Mouse (Mus musculus): Measurements from ENCODE around the gene Hmga1. TPM values are rescaled to one million over a fixed set of nuclear protein-coding genes. Genes with fewer than 3 reads are reported as not detected.

Gene Hmga1
- total RNA-seq, 2 experiments from 2014 or later: 29.6 to 63.4 TPM

DNA sequence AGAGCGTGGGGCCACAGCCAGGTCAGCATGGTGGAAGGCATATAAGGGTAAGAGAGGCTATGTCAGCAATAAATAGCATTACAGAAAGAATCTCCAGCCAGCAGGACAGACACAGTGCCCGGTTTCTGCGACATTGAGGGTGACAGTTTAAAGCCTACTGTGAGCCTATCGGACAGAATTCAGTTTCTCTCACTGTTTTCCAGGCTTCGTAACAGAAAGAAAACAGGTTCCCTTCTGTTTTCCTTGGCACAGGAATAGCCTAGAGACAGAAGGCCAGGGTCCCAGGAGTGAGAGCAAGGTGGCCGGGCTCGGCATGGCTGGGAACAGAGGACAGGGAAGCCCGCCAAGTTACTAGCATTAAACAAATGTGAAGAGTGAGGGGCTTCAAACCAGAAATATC, 23.5 kb downstream of the Hmga1 start:
- ATAC-seq (replicated peaks; ENCODE audit: low FRiP score, poor library complexity, severe bottlenecking): no peak

DNA sequence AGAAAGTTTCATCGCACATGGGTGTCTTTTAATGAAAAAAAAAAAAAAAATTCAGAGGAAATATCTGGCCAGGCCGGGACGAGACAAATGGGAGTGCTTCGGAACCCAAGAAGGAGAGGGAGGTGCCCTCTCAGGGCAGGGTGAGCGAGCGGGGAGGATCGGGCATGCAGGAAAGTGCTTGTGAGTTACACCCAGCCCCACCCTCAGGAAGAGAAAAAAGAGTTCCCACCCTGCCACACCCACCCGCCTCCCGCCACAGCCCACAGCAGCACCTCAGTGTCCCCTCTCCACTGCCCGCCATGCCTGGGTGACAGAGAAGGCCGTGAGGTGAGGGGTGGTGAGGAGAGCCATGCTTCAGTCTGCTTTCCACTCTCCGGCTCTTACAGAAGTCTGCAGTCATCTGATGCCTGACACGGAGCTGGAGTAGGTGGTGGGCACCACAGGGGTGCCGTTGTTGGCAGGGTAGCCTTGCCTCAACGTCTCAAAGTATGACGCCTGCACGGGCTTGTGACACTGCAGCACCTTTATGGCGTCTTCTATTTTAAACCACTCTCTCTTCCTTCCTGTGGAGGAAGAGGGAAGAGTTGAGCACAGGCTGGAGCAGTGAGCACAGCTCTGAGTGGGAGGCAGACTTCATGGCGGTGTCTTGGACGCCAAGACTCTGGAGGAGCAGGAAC, 24.2 kb downstream of the Hmga1 start:
- ATAC-seq (replicated peaks; ENCODE audit: low FRiP score, poor library complexity, severe bottlenecking): no peak

DNA sequence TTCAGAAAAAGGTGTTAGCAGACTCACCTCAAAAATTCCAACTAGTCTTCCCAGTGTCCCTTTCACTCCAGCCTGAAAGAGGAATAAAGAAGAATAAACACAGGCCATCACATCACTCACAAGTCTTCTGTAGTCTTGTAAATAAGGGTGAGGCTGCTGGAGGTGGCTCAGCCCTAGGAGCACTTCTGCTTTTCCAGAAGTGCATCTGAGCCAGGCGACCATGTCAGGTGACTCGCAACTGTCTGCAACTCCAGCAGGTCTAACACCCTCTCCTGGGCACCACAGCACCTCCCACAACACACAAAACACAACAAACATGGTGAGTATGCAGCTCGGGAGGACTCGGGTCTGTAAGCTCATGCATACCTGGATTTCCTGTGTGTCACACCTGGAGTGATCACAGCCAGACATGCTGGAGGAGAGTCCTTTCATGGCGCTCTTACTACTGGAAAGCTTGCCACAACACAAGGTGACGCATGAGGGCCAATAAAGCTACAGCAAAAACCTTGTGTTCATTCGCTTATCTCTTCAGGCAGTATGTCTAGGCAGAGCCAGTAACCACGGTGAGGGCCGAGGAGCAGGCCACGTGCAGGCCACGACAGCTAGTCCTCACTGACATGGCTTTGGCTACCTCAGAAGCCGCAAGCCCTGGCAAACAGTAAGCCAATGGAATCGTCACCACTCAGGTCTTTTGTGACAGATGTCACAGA, 27.0 kb downstream of the Hmga1 start:
- 0 out of 2 replicates have a peak, but pooled peaks have one; percentile 36 for ATAC-seq (replicated peaks; ENCODE audit: low FRiP score, poor library complexity, severe bottlenecking)

GRCm38 (mm10) chr17:27586661-27587060, 30.4 kb downstream of the Hmga1 start:
- ATAC-seq (replicated peaks; ENCODE audit: low FRiP score, poor library complexity, severe bottlenecking): no peak

DNA sequence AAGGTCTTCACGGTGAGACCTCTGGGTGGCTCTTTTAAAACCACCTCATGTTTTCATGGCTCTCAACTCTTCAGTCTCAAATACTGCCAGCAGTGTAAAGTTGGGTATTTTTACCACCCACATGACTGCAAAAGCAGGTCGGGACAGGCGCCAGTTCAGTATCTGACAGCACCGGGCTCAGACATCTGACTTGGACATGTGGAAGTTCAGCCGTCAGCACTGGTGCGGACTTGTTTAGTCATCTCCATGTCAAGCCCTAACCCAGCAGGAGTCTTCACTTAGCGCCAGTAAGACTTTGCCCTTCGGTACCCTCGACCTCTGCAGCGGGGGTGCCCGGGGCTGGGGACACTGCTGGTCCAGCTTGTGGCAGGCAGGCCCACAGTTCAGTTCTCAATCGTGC, 31.0 kb downstream of the Hmga1 start:
- no peak for ATAC-seq (replicated peaks; ENCODE audit: low FRiP score, poor library complexity, severe bottlenecking)

GRCm38 (mm10) chr17:27588231-27588630, 31.9 kb downstream of the Hmga1 start:
- no peak for ATAC-seq (replicated peaks; ENCODE audit: low FRiP score, poor library complexity, severe bottlenecking)

- ATAC-seq (replicated peaks; ENCODE audit: low FRiP score, poor library complexity, severe bottlenecking): no peak
Measured at GRCm38 (mm10) chr17:27591826-27592564, 35.7 kb downstream of the Hmga1 start.

GRCm38 (mm10) chr17:27592565-27592910, 36.2 kb downstream of the Hmga1 start:
- no peak for ATAC-seq (replicated peaks; ENCODE audit: low FRiP score, poor library complexity, severe bottlenecking)

- ATAC-seq (replicated peaks; ENCODE audit: low FRiP score, poor library complexity, severe bottlenecking): no peak
Measured at GRCm38 (mm10) chr17:27595659-27596375, 39.5 kb downstream of the Hmga1 start.

DNA sequence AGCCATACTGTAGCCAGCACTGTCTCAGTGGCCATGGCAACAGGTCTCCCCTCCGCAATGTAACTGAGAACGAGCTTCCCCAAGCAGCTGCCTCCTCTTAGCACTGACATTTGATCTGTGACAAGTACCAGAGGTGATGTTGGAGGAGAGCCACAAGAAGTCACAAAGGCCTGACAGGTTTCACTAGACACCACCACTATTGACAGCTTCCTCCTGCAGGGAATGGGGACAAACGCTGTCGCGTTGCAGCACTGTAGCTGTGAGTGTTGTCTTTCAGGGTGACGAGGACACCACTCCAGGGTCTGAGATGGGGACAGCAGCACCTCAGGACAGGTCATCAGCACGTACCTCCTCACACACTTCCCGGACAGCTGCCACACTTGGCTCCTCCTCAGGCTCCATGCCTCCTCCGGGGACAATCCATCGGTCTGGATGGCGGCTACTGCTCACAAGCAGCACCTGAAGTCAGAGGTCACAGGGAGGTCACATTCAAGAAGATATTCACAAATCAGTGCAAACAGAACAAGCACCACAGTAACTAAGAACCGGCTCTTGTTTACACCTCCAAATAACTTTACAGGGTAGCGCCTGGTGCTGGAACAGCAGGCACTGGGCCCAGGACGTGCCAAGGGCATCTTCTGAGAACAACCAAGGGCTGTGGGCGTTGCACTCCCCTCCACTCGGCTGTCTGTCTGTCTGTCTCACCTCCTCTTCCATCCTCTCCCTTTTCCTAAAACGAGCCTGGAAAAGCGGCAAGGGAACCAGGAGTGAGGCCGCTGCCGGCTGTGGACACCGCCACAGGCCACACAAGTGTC, 40.3 kb downstream of the Hmga1 start:
- ATAC-seq (replicated peaks; ENCODE audit: low FRiP score, poor library complexity, severe bottlenecking): no peak

DNA sequence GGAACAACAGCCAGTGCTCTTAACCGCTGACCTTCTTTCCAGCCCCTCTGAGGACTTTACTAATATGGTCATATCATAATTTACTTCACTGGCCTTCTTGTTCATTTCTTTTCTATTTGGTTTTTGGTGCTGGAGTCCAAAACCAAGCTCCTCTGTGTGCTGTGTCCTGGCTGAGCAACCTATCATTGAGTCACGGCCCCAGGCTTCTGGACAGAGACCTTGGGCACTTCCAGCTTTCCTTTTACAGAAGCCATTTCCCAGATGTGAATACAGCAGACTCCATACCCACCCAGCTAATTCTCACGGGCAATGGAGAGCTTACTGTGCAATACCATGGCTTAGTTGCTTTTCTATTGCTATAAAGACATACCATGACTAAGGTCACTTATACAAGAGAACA, 44.0 kb downstream of the Hmga1 start:
- ATAC-seq (replicated peaks; ENCODE audit: low FRiP score, poor library complexity, severe bottlenecking): no peak

- ATAC-seq (replicated peaks; ENCODE audit: low FRiP score, poor library complexity, severe bottlenecking): no peak
Measured at GRCm38 (mm10) chr17:27600869-27601268, 44.6 kb downstream of the Hmga1 start.

GRCm38 (mm10) chr17:27603036-27603435, 46.7 kb downstream of the Hmga1 start:
- ATAC-seq (replicated peaks; ENCODE audit: low FRiP score, poor library complexity, severe bottlenecking): no peak

DNA sequence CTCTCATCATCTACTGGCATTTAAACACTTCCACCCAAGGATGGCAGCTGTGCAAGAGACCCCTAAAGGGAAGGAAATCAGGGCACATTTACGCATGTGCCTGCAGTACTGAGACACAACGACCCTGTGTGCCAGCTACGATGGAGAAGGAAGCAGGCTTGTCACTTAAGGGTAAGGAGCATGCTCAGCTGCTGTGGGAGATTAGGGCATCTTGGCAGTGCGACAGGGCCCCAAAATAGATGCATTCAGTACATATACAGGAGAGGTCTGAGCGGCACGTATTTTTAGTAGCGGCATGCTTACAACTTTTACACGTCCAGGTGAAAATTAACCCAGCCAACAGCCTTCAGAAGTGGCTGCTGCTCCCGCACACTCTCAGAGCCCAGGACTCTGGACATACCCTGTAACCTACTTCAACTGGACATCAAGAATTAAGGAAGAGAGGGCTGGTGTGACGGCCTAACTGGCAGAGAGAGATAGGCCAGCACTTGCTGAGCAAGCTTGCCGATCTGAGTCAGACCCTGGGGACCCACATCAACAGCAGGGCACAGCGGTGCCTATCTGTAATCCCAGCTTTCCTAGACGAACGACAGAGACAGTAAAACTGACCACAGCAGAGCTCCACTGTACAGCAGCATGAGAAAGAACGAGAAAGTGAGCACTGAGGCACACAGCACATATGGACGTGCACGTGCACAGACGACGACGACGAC, 47.4 kb downstream of the Hmga1 start:
- peak; percentile 63 for ATAC-seq (replicated peaks; ENCODE audit: low FRiP score, poor library complexity, severe bottlenecking)

DNA sequence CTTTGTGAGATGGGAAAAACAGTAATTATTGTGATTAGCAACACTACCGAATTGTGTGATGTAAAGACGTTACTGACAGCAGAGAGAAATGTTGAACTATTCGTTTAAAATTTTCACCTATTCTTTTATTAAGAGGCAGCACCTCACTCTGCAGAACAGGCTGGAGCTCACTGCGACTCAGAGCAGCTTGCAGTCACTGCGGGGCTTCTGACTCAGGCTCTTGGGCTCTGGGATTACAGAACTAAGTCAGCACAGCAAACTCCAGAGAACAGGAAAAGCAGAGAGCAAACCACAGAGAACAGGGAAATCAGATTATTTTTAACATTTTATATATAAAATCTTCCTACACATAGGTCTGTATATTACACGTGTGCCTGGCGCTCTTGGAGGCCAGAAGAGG, 53.3 kb downstream of the Hmga1 start:
- no peak for ATAC-seq (replicated peaks; ENCODE audit: low FRiP score, poor library complexity, severe bottlenecking)

DNA sequence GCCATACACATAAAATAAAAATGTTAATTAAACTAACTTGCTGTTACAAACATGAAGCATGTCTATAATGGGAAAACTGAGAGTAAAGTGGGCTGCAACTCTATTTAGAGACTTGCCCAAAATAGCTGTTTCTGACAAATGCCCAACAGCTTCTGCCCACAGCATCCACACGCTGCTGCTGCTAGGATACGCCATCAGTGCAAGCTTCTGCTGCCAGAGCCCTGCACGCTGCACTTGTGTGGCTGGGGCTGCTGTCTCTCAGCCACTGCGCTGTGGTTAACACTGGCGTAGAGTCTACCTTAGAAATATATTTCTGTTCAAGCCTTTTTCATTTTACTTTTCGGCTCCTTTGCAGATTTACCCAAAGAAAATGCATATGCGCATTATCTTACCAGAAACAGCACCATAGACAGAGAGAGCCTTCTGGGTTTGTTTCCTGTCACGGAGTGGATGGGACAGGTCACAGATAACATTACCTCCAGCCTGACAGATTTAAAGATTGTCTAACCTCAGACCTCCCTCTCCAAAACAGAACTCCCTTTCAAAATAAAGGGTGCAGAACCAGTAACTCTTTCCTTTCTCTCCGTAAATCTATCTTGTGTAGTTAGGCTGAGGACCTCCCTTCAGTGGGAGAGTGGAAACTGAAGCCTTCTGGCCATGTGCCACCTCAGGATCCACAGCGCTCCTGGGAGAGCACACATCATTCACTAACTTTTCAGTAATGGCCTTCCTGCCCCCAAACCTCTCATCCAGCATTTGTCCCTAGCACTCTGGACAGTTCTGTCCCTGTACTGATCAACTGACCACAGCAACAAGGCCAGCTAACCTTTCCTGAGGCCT, 54.6 kb downstream of the Hmga1 start:
- no peak for ATAC-seq (replicated peaks; ENCODE audit: low FRiP score, poor library complexity, severe bottlenecking)

DNA sequence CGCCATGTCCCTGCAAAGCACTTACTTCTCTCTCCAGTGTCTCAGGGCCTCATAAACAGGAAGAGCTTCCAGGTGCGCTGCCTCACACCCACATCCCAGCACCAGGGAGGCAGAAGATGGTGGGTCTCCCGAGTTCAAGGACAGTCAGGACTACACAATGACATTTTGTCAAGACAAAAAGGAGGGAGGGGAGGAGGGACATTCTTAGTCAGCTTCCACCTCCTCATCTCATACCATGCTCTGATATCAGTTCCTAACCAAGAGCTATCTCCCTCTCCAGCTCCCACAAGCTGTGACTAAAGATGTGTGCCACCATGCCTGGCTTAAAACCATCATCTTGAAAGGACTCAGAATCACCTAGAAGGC, 55.2 kb downstream of the Hmga1 start:
- ATAC-seq (replicated peaks; ENCODE audit: low FRiP score, poor library complexity, severe bottlenecking): no peak

DNA sequence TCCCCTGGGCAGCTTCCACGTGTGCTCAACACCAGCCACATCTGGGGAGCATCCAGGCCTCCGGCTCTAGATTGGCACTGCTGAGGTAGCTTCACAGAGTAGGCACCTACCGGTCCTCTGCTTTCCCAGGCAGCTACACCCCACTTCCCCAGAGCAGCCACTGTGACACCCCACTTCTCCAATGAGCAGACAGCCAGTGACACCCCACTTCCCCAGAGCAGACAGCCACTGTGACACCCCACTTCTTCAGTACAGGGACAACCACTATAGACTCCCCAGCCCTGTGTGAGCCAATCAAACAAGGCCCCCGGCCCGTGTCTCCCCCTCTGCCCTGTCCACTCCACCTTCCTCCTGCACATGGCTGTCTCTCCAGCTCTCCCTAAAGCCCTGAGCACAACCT, 55.7 kb downstream of the Hmga1 start:
- no peak for ATAC-seq (replicated peaks; ENCODE audit: low FRiP score, poor library complexity, severe bottlenecking)
